Mouse (Mus musculus): ENCODE measurements at regions not wholly inside any gene's neighbourhood (a gene's known extent, or its start where the extent isn't known, plus 50 kb on each side); places are given as distances from the start of the nearest gene placed in this dataset.

DNA sequence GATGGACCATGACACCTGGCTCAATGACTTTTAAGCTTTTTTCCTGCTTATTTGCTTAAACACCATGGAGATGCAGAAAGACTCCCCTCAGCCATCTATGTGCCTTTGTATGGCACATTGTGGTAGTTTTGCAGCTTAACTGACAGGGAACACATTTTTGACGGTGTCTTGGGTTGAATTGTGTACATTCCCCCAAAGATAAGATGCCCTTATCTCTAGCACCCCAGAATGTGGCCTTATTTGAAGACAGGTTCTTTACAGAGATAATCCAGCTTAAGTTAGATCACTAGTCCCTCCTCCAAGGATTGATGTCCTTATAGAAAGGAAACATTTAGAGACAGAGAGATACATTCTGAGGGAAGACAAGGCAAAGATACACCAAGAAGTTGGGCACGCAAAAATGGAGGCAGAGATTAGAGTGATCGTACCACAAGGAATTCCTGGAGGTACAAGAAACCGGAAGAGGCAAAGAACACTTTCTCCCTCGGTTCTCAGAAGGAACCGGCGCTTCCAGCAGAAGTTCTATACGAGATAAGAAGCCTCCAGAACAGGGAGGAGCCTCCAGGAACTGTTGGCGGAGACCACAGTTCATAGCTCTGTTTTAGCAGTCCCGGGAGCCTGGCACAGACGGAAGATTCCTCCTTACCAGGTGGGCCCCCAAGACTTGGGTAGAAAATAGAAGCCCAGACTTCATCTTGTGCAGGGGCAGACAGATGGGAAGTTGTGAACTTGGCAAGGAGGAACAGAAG is 58.8 kb upstream of the Acsl1 start:
- no peak for DNase-seq (ENCODE audit: low read depth, low spot score)

DNA sequence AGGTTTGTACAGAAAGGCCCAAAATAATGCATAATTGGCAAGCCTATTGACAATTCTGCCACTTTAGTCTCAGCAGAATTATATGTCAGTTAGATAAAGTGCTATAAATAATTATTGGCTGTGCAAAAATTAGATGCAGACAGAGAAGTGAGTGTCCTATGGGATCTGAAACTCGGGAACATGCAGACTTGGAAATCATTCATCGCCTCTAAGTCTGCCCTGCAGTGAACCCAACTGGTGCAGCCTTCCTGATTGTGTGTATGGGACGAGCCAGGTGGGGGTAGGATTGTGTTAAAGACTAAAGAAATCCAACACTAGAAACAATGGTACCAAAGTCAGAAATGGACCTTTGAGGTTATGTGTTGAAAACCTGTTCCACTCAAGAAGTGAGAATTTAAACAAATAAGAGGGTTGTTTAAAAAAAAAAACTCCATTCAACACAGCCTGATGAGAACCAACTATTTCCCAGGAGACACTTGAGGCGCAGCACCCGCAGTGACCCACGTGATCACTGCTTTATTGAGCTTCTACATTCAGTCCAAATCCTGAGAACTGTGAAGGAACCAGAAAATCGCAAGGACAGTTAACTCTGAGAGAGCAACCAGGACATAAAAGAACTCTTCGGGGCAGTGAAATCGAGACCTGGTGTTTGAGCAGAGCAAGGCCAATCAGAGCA is 57.4 kb upstream of the Acsl1 start:
- DNase-seq (ENCODE audit: low read depth, low spot score): no peak

DNA sequence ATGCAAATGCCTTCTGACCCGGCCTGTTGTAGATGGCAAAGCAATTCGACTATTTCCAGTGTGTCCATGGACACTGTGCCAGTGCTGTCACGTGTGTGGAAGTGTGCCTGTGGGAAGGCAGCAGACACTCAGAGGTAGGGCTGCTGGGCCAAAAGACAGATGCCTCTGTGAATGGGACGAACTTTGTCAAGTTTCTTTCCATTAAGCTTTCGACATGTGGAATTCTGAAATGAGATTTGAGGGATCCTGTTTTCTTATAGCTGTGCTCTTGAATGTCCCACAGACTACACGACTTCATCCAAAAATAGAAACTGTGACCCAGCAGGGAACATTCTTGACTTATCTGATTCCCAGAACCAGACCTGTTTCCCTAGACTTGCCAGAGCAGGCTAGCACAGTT is 56.0 kb upstream of the Acsl1 start:
- no peak for DNase-seq (ENCODE audit: low read depth, low spot score)

DNA sequence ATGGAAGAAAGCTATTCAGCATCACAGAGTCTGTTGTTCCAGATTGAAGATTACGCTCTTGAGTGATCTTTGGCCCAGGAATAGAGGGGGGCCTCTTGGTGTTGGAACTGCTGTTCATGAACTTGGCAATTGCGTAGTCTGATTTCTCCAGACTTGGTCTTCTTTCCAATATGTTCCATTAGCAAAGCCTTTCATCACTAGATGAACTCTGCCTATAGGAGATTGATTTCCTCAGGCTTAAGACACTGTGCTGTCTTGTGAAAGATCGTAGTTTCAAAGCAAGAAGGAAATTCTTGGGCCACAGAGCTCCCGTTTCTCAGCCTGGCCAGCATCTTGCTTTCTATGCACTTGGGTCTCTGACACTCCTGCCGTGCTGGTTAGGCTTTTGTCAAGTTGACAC is 51.4 kb upstream of the Acsl1 start:
- DNase-seq (ENCODE audit: low read depth, low spot score): no peak

DNA sequence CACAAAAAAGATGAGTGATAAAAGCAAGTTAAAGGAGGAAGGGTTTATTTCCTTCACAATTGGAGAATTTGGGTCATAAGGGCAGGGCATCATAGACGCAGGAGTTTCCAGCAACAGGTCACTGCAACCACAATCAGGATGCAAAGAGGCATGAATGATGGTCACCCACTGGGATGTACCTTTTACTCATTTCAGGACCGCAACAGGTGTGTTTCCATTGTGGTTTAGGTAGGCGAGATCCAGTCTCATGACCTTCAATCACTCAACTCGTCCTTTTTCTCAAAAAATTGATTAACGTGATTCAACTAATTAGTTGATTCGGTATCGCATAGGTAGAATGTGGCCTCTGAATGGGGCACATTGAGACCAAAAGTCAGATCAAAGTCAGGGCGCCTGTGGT is 50.4 kb upstream of the Acsl1 start:
- no peak for DNase-seq (ENCODE audit: low read depth, low spot score)
